Comparison of ENCODE assay signal across 16 mouse cellular contexts in the genomic region with DNA sequence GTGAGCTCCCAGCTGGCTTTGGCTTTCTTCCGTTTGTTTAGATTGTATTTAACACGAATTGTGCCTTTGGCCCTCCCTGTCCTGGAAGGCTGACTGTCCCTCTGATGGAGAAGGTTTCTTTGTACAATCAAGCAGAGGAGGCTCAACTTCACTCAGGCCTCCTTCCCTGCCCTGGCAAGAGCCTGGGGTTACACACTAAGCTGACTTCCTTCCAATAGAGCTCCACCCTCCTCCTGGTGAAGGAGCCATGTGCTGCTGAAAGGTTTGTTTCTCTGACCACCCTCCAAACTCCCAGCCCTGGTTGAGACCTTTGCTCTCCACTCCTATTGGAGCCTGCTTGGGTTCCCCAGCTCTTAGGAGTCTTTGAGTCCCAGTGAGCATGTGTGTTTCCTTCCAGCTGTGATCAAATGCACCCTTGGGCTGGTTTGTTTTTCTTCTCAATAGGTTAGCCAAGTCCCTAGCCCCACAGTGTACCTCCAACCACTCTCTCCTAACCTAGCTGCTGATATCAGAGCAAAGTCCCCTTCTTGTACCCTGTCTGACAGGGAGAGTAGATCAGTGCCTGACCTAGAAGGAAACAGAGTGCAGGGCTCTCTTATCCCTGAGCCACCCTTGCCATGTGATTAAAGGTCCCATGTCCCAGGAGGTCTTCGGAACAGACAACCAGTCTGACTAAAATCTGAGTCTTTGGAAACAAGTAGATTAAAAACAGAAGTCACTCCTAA. TPM values are rescaled to one million over a fixed set of nuclear protein-coding genes. Genes with fewer than 3 reads are reported as not detected.
A peak's percentile ranks its signal among the peaks of the same experiment; 100 is the strongest.
DNase-seq lines count a peak whose midpoint lies in the region; ATAC-seq lines count a peak whose summit lies in the region.
"Had no signal": no experiment of that assay in that cellular context is flagged by ENCODE, and none has a peak within 500 bp of the region (broad histone marks: within the 10 kb centered on the region; RNA-seq: fewer than 3 reads in every experiment).

No protein-coding gene starts in this region.

- no peak overlapping the region for H3K4me3 ChIP-seq in heart, embryonic 11.5 days (ENCODE audit: low read depth, low read length)
- no peak overlapping the region for H3K4me3 ChIP-seq in brown adipose tissue, adult 24 weeks (ENCODE audit: insufficient read depth, low read depth, low read length)
- H3K4me3 ChIP-seq in hindbrain, embryonic 14.5 days (replicated peaks; ENCODE audit: low read length): no peak overlapping the region
- no peak overlapping the region for H3K4me3 ChIP-seq in liver, embryonic 11.5 days (ENCODE audit: low read depth, low read length)
- H3K4me3 ChIP-seq: forebrain, embryonic 12.5 days; hindbrain, embryonic 12.5 days; kidney, embryonic 15.5 days; liver, embryonic 13.5 days; midbrain, embryonic 12.5 days; stomach, embryonic 15.5 days had no signal

- H3K36me3 ChIP-seq in heart, embryonic 11.5 days (ENCODE audit: control insufficient read depth, insufficient read depth, low read length): no peaks in the 10 kb centered on the region
- no peaks in the 10 kb centered on the region for H3K36me3 ChIP-seq in hindbrain, embryonic 14.5 days (replicated peaks; ENCODE audit: control insufficient read depth, insufficient read depth)
- no peaks in the 10 kb centered on the region for H3K36me3 ChIP-seq in liver, embryonic 11.5 days (ENCODE audit: control insufficient read depth, insufficient read depth, low read length)
- H3K36me3 ChIP-seq: forebrain, embryonic 12.5 days; hindbrain, embryonic 12.5 days; kidney, embryonic 15.5 days; liver, embryonic 13.5 days; midbrain, embryonic 12.5 days; stomach, embryonic 15.5 days had no signal

- no peaks in the 10 kb centered on the region for H3K9me3 ChIP-seq in heart, embryonic 11.5 days (replicated peaks; ENCODE audit: control insufficient read depth, low read length)
- H3K9me3 ChIP-seq in hindbrain, embryonic 14.5 days (ENCODE audit: control insufficient read depth, low read length): no peaks in the 10 kb centered on the region
- no peaks in the 10 kb centered on the region for H3K9me3 ChIP-seq in liver, embryonic 11.5 days (ENCODE audit: control insufficient read depth, low read length)
- H3K9me3 ChIP-seq: forebrain, embryonic 12.5 days; hindbrain, embryonic 12.5 days; kidney, embryonic 15.5 days; liver, embryonic 13.5 days; midbrain, embryonic 12.5 days; stomach, embryonic 15.5 days had no signal

- peaks cover 4% of the 10 kb centered on the region; the same call in 1 of the 2 replicates for H3K4me1 ChIP-seq in heart, embryonic 11.5 days (ENCODE audit: control insufficient read depth, insufficient read depth, low read length)
- H3K4me1 ChIP-seq in brown adipose tissue, adult 24 weeks (ENCODE audit: control insufficient read depth, insufficient read depth, insufficient read length, low read length): peaks cover 28% of the 10 kb centered on the region
- no peaks in the 10 kb centered on the region for H3K4me1 ChIP-seq in hindbrain, embryonic 14.5 days (replicated peaks; ENCODE audit: control insufficient read depth, insufficient read depth, low read length)
- H3K4me1 ChIP-seq in liver, embryonic 11.5 days (replicated peaks; ENCODE audit: control insufficient read depth, insufficient read depth, low read length): no peaks in the 10 kb centered on the region
- H3K4me1 ChIP-seq: hindbrain, embryonic 12.5 days; liver, embryonic 13.5 days had no signal

- no peak for ATAC-seq in heart, embryonic 11.5 days (replicated peaks; ENCODE audit: insufficient number of reproducible peaks, low FRiP score, low TSS enrichment)
- ATAC-seq in hindbrain, embryonic 14.5 days (ENCODE audit: low FRiP score): no peak
- ATAC-seq in liver, embryonic 11.5 days (replicated peaks; ENCODE audit: low FRiP score): no peak

- H3K27ac ChIP-seq in heart, embryonic 11.5 days (ENCODE audit: low read depth, low read length): no peak overlapping the region
- H3K27ac ChIP-seq in brown adipose tissue, adult 24 weeks (replicated peaks; ENCODE audit: low read depth, low read length): peak overlapping the region; percentile 27
- H3K27ac ChIP-seq in hindbrain, embryonic 14.5 days: no peak overlapping the region
- no peak overlapping the region for H3K27ac ChIP-seq in liver, embryonic 11.5 days (ENCODE audit: low read depth, low read length)
- H3K27ac ChIP-seq: forebrain, embryonic 12.5 days; hindbrain, embryonic 12.5 days; kidney, embryonic 15.5 days; liver, embryonic 13.5 days; macrophage; midbrain, embryonic 12.5 days; stomach, embryonic 15.5 days had no signal

- intact Hi-C loops in heart, postnatal 14 days (cut with DNase I): loop anchor here (5.0 kb wide), 1 partner anchor 35 kb away; no protein-coding TSS in a partner anchor

- peak; percentile 45 for DNase-seq in heart, adult 8-10 months (ENCODE audit: low spot score)
- peak; percentile 20 to 28 for DNase-seq in heart, postnatal 14 days
- peak; percentile 5 for DNase-seq in skeletal muscle tissue, adult 2 months (ENCODE audit: low read depth, low spot score)
- DNase-seq in hindbrain, embryonic 14.5 days (ENCODE audit: low spot score): no peak
- DNase-seq in liver, embryonic 11.5 days (ENCODE audit: low spot score): no peak
- DNase-seq: cerebellum, adult 8-10 months; kidney, postnatal 4 days; liver, embryonic 13.5 days had no signal

- 26% methylated on average over 3 of the region's 3 CpGs for whole genome bisulfite sequencing in heart, embryonic 11.5 days (ENCODE audit: insufficient replicate concordance)
- WGBS in hindbrain, embryonic 14.5 days: 50% methylated on average over 3 of the region's 3 CpGs
- 40% methylated on average over 3 of the region's 3 CpGs for WGBS in liver, embryonic 11.5 days

- no peak overlapping the region for H3K4me2 ChIP-seq in heart, embryonic 11.5 days
- no peak overlapping the region for H3K4me2 ChIP-seq in hindbrain, embryonic 14.5 days (replicated peaks)
- H3K4me2 ChIP-seq in liver, embryonic 11.5 days: no peak overlapping the region
- H3K4me2 ChIP-seq: forebrain, embryonic 12.5 days; hindbrain, embryonic 12.5 days; kidney, embryonic 15.5 days; liver, embryonic 13.5 days; midbrain, embryonic 12.5 days; stomach, embryonic 15.5 days had no signal

- no peak overlapping the region for H3K9ac ChIP-seq in heart, embryonic 11.5 days (ENCODE audit: low read depth, low read length)
- H3K9ac ChIP-seq in hindbrain, embryonic 14.5 days: no peak overlapping the region
- no peak overlapping the region for H3K9ac ChIP-seq in liver, embryonic 11.5 days (ENCODE audit: low read depth, low read length)
- H3K9ac ChIP-seq: forebrain, embryonic 12.5 days; hindbrain, embryonic 12.5 days; kidney, embryonic 15.5 days; liver, embryonic 13.5 days; midbrain, embryonic 12.5 days; stomach, embryonic 15.5 days had no signal

- H3K27me3 ChIP-seq in heart, embryonic 11.5 days (ENCODE audit: control insufficient read depth, insufficient read depth, low read length): no peaks in the 10 kb centered on the region
- no peaks in the 10 kb centered on the region for H3K27me3 ChIP-seq in hindbrain, embryonic 14.5 days (ENCODE audit: control insufficient read depth, insufficient read depth, low read length)
- no peaks in the 10 kb centered on the region; the same call in 1 of the 2 replicates for H3K27me3 ChIP-seq in liver, embryonic 11.5 days (replicated peaks; ENCODE audit: control insufficient read depth, insufficient read depth, low read length)
- H3K27me3 ChIP-seq: forebrain, embryonic 12.5 days; hindbrain, embryonic 12.5 days; kidney, embryonic 15.5 days; midbrain, embryonic 12.5 days; stomach, embryonic 15.5 days had no signal

RNA-seq across cellular contexts. Expression of a gene that starts 6.8 kb away (rescaled TPM):
- 1 to 10 TPM; 5.9 to 8.6 (median 7.2) TPM for total RNA-seq in heart, adult 8-10 months (2022)
- polyA plus RNA-seq in heart, embryonic 11.5 days (2014; fragmentation: Nextera tagmentation; extraction: Ambion mirVana): 6.2 and 7.7 TPM in 2 replicates
- polyA plus RNA-seq in brown adipose tissue, adult 24 weeks (2012; ENCODE audit: insufficient read depth, insufficient read length, missing spikeins): 1.1 and 2.1 TPM in 2 replicates
- total RNA-seq in heart, postnatal 14 days (2021): 10 to 100 TPM; 16.3 to 16.4 TPM
- polyA plus RNA-seq in hindbrain, embryonic 14.5 days (2014; fragmentation: Nextera tagmentation; extraction: Ambion mirVana): 9.1 and 10.3 TPM in 2 replicates
- polyA plus RNA-seq in liver, embryonic 11.5 days (2014; fragmentation: Nextera tagmentation; extraction: Ambion mirVana): 4.4 and 4.9 TPM in 2 replicates

Comparison
In these comparisons a context has a peak if more than half of its experiments do, and no peak if none do; other contexts are left out.
1. DNase-seq: peak in heart, adult 8-10 months (single experiment), heart, postnatal 14 days (2 of 2) and skeletal muscle tissue, adult 2 months (single experiment); none in hindbrain, embryonic 14.5 days (single experiment) and liver, embryonic 11.5 days (single experiment).